Mouse (Mus musculus) CH12F3 (cell line): ENCODE data around the gene Kcnq1.

Experiments
- in situ Hi-C: fragments of 300-500 bp; cut with MboI; formaldehyde crosslinking; loops from 2 replicates; pipeline ENCODE4 v1.14.3; 2020; ENCODE audit warnings: low sequenced_read_pairs

Kcnq1 gene

GRCm38 (mm10) chr7:143123876-143124669 lies 17.9 kb downstream of the Kcnq1 start:
- in situ Hi-C loops: no loop called here

- in situ Hi-C loops: no loop called here
Observed at GRCm38 (mm10) chr7:143124902-143125301, 18.7 kb downstream of the Kcnq1 start.

- in situ Hi-C loops: no loop called here
Observed at GRCm38 (mm10) chr7:143132815-143133214, 26.7 kb downstream of the Kcnq1 start.

DNA sequence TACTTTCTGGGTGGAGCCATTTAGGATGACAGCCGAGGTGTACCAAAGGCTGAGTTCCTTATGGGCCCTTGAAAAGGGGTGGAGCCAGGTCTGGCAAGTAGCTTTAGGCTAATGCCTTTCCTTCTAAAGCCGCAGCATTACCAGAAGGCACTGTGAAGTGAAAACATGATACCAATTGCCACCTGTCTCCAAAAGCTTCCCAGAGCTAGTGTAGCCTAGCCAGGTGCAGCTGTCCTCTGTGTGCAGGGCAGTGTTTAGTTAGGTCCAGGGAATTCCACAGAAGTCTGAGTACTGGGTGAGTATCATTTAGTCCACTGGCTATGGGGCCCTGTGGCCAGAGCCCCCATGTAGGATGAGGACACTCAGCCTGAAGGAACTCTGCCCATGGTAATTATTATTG lies 30.0 kb downstream of the Kcnq1 start:
- in situ Hi-C loops: no loop called here

- in situ Hi-C loops: no loop called here
Observed at GRCm38 (mm10) chr7:143136561-143136960, 30.4 kb downstream of the Kcnq1 start.

DNA sequence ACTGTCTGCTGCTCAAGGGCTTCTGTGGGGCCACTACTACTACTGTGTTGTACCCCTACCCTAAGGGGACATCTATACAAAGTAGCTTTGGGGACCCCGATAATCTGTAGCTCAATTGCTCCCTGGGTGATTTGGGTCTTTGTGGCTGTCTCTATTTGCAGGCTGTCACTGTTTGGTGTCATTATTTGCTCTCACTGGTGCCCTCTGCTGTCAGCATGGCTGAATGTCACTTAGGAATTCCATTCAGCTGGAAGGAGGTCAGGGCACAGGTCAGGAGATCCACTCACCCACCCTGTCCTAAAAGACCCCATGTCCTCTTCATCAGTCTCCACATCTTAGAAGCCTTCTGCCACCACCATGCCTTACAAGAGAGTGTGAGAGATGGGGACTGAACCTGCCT lies 32.6 kb downstream of the Kcnq1 start:
- in situ Hi-C loops: no loop called here

- in situ Hi-C loops: no loop called here
Observed at GRCm38 (mm10) chr7:143139932-143140331, 33.8 kb downstream of the Kcnq1 start.

DNA sequence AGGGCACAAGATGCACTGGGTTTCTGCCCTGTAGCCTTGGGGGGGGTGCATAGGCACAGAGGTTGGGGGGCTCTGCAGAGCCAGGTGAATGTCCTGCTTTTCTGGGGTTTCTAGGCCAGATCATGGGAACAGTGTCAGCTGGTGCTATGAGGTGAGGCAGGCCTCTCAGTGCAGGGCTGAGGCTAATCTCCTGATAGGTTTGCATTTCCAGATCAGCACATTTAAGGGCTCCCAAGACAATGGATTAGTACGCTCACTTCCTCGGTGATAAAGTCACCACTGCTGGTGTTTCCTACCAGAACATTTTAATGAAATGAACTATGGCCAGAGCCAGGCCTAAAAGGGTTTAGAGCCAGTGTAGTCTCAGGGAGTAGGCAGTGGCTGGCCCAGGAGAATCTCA lies 36.5 kb downstream of the Kcnq1 start:
- in situ Hi-C loops: no loop called here

- in situ Hi-C loops: no loop called here
Observed at GRCm38 (mm10) chr7:143147015-143147414, 40.9 kb downstream of the Kcnq1 start.

GRCm38 (mm10) chr7:143151171-143151570 lies 45.0 kb downstream of the Kcnq1 start:
- in situ Hi-C loops: loop anchor here (5.0 kb wide), 1 partner anchor 316 kb away; no protein-coding TSS in a partner anchor

- in situ Hi-C loops: loop anchor here (5.0 kb wide), 1 partner anchor 315 kb away; no protein-coding TSS in a partner anchor
Observed at GRCm38 (mm10) chr7:143152350-143152749, 46.2 kb downstream of the Kcnq1 start.

- in situ Hi-C loops: loop anchor here (5.0 kb wide), 1 partner anchor 313 kb away; no protein-coding TSS in a partner anchor
Observed at GRCm38 (mm10) chr7:143153915-143154373, 47.8 kb downstream of the Kcnq1 start.

DNA sequence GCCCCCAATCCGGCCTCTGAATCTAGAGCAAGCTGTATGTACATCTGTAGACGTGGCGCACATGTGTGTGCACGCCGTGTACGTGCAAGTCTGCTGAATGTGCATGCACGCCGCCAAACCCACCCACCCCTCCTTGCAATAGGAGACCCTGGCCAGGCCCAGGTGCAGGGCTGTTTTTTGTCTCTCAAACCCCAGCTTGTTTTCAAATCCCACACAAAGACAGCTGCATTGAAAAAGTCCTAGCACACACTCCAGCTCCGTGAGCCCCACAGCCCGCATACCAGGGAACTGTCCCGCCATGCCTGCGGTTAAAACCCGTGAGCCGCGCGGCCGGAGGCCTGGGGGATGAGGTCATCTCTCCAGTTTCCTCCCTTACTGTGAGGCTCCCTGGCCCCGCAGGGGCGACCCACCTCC lies 48.3 kb downstream of the Kcnq1 start:
- in situ Hi-C loops: loop anchor here (5.0 kb wide), 1 partner anchor 313 kb away; no protein-coding TSS in a partner anchor

DNA sequence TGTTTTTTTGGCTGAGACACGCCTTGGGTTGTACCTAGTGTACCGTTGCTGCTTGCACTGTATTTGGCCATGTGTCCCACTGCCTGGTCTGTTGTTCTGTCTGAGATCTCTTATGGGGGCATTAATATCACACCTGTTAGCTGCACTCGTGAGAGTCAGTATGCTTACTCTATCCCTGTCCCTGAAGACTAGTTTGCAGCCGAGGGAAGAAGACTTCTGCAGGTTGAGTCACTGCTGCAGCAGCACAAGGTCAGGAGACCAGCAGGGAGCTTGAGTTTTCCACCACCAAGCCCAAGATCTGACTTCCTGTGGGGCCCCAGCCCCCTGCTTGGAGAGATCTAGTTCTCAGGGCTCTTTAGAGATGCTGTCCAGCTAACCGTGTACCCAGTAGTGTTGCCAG lies 49.1 kb downstream of the Kcnq1 start:
- in situ Hi-C loops: no loop called here

GRCm38 (mm10) chr7:143158690-143159425 lies 52.7 kb downstream of the Kcnq1 start:
- in situ Hi-C loops: no loop called here

DNA sequence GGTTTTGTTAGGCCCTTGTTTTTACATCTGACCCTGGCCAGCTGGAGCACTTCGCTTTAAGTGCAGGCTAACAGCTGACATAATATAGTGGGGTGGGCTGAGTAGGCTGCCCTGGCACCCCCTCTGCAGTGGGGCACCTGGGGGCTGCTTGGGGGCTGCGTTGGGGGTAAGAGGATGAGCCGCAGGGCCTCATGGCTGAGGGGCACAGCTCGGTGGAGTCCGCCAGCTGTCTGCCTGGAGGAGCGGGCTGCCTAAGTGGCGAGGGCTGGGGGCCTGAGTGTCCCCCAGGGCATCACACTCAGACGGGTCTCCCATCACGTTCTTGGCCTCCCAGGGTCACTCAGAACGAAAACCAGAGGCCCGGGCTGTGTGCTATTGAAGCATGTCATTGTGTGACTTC lies 53.3 kb downstream of the Kcnq1 start:
- in situ Hi-C loops: no loop called here

- in situ Hi-C loops: no loop called here
Observed at GRCm38 (mm10) chr7:143160057-143160456, 53.9 kb downstream of the Kcnq1 start.

- in situ Hi-C loops: no loop called here
Observed at GRCm38 (mm10) chr7:143162051-143162450, 55.9 kb downstream of the Kcnq1 start.

DNA sequence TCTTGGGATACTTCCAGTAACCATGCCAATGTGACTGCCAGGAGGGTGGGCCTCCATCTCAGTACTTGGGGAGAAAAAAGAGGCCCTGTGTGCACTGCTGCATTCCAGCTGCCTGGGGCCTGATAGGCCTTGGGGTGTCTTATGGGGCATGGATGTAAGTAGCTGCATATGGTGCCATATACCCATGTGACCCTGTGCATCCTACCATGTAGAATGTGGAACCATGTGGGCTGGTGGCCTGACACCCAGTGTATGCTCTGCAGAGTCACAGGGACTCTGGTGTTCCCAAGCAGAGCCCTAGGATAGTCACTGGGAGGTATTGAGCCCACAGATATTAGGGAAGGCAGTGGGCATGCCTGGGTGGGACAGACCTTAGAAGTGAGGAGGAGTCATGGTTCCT lies 57.9 kb downstream of the Kcnq1 start:
- in situ Hi-C loops: no loop called here

DNA sequence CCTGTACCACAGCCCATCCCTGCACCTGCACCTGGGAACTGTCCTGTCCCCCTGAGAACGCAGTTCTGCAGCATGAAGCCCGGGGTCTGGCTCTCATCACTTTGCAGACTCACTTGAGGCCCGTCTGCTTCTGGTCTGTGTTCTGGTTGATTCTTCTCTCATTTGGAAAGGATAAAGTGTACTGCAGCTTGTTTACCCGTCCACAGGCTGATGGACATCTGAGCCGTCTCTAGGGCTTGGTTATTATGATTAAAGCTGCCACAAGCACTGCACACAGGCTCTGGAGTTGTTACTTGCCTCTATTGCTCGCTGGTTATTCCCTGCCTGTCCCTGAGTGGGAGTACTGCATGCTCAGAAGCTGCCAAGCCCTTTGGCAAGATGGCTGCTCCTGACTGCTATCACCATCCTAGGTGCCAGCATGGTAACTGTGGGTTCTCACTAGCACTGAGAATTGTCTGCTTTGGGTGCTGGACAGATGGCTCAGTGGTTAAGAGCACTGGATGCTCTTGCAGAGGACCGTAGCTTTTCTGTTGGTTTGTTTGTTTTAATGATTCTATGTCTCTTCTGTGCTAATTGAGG lies 59.6 kb downstream of the Kcnq1 start:
- in situ Hi-C loops: no loop called here

DNA sequence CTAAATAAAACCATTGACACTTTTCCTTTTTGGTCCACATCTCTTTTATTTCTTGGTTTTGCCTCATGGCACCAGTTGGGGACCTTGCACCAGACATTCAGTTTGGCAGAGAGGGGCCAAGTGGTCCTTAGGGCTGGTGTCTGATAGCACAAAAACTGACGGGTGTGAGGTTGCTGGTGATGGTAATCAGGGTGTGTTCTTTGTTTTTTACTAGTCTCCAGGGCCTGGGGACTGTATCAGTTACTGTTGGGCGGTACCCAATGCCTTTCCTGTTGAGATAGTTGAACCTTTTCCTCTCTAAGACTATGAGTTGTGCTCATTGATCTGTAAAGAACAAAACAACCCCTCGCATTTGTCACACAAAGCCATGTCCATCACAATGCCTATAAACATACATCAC lies 61.1 kb downstream of the Kcnq1 start:
- in situ Hi-C loops: no loop called here
